10 mouse cellular contexts compared by ENCODE assay signal in the genomic region with DNA sequence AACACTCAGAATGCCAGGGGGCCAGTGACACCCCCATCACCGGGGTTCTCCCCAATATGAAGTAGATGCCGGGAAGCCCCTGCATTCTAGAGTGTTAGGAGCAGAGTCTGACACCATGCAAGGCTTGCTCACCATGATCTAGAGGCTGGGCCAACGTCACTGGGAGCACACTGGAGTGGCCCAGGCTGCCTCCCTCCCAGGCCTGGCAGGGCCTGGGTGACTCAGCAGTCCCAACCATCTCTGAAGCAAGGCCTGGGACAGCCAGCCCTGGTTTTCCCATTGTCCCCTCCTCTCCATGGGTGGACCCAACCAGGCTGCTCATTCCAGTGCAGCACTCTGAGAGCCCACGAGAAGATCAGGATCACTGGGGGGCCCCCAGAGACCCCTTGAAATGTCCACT. TPM values are rescaled to one million over a fixed set of nuclear protein-coding genes. Genes with fewer than 3 reads are reported as not detected.
DNase-seq lines count a peak whose midpoint lies in the region; ATAC-seq lines count a peak whose summit lies in the region.
"Had no signal": no experiment of that assay in that cellular context is flagged by ENCODE, and none has a peak within 500 bp of the region (broad histone marks: within the 10 kb centered on the region; RNA-seq: fewer than 3 reads in every experiment).

No protein-coding gene starts in this region.

- no peaks in the 10 kb centered on the region for H3K9me3 ChIP-seq in forebrain, embryonic 16.5 days (ENCODE audit: control insufficient read depth, low read length)
- no peaks in the 10 kb centered on the region for H3K9me3 ChIP-seq in midbrain, embryonic 15.5 days
- H3K9me3 ChIP-seq: heart, embryonic 13.5 days had no signal

- 26% methylated on average over 4 of the region's 4 CpGs for WGBS in forebrain, embryonic 16.5 days
- WGBS in midbrain, embryonic 15.5 days = 28% methylated on average over 4 of the region's 4 CpGs

- no peaks in the 10 kb centered on the region for H3K27me3 ChIP-seq in forebrain, embryonic 16.5 days (replicated peaks; ENCODE audit: control insufficient read depth, insufficient read depth, low read length)
- no peaks in the 10 kb centered on the region; the same call in 1 of the 2 replicates for H3K27me3 ChIP-seq in midbrain, embryonic 15.5 days (replicated peaks)

- peak overlapping the region; percentile 43; the same call in 1 of the 2 replicates for H3K9ac ChIP-seq in forebrain, embryonic 16.5 days (replicated peaks; ENCODE audit: low read depth, low read length)
- no peak overlapping the region for H3K9ac ChIP-seq in midbrain, embryonic 15.5 days
- H3K9ac ChIP-seq: heart, embryonic 13.5 days had no signal

- no peak; the same call in 1 of the 2 replicates for ATAC-seq in cerebellum, adult (ENCODE audit: insufficient number of reproducible peaks, low FRiP score, low TSS enrichment)
- ATAC-seq in forebrain, embryonic 16.5 days = 0 out of 2 replicates have a peak, but pooled peaks have one; percentile 18
- 0 out of 2 replicates have a peak, but pooled peaks have one; percentile 37 for ATAC-seq in midbrain, embryonic 15.5 days (replicated peaks)

- H3K4me2 ChIP-seq in forebrain, embryonic 16.5 days (ENCODE audit: low read length) = no peak overlapping the region
- H3K4me2 ChIP-seq in midbrain, embryonic 15.5 days = peak overlapping the region; percentile 31; the same call in 1 of the 2 replicates

- H3K4me3 ChIP-seq in forebrain, embryonic 16.5 days (replicated peaks; ENCODE audit: low read length) = no peak overlapping the region
- no peak overlapping the region for H3K4me3 ChIP-seq in midbrain, embryonic 15.5 days
- H3K4me3 ChIP-seq: heart, embryonic 13.5 days had no signal

- no peaks in the 10 kb centered on the region for H3K36me3 ChIP-seq in forebrain, embryonic 16.5 days (ENCODE audit: control insufficient read depth, insufficient read depth)
- no peaks in the 10 kb centered on the region for H3K36me3 ChIP-seq in midbrain, embryonic 15.5 days (replicated peaks)
- H3K36me3 ChIP-seq: heart, embryonic 13.5 days had no signal

- peak; percentile 74 for DNase-seq in cerebellum, adult 9-11 months
- peak; percentile 76 for DNase-seq in brain, adult 2 months (ENCODE audit: low read depth, low spot score)
- no peak for DNase-seq in spleen, adult 12 weeks (ENCODE audit: low spot score)
- DNase-seq in spleen, adult 18-20 months = no peak
- no peak for DNase-seq in B cell, adult 2 months
- DNase-seq: kidney, postnatal 10 days had no signal

- H3K27ac ChIP-seq in forebrain, embryonic 16.5 days (ENCODE audit: low read length) = peak overlapping the region; percentile 85
- peak overlapping the region; percentile 79 for H3K27ac ChIP-seq in midbrain, embryonic 15.5 days
- H3K27ac ChIP-seq: heart, embryonic 13.5 days had no signal

- H3K4me1 ChIP-seq in forebrain, embryonic 16.5 days (replicated peaks; ENCODE audit: control insufficient read depth, insufficient read depth, low read length) = peaks cover 36% of the 10 kb centered on the region
- H3K4me1 ChIP-seq in midbrain, embryonic 15.5 days = peaks cover 49% of the 10 kb centered on the region

RNA-seq across cellular contexts. Expression of a gene that starts 20.4 kb away (rescaled TPM):
- polyA plus RNA-seq in forebrain, embryonic 16.5 days (2015; fragmentation: Nextera tagmentation; extraction: Ambion mirVana) = 3.0 and 4.0 TPM in 2 replicates
- polyA plus RNA-seq in midbrain, embryonic 15.5 days (2015; fragmentation: Nextera tagmentation; extraction: Ambion mirVana) = 10.7 and 10.9 TPM in 2 replicates

RNA-seq across cellular contexts. Expression of a gene that starts 55.5 kb away (rescaled TPM):
- 107 and 113 TPM in 2 replicates for polyA plus RNA-seq in forebrain, embryonic 16.5 days (2015; fragmentation: Nextera tagmentation; extraction: Ambion mirVana)
- 138 and 141 TPM in 2 replicates for polyA plus RNA-seq in midbrain, embryonic 15.5 days (2015; fragmentation: Nextera tagmentation; extraction: Ambion mirVana)

Comparison
In these comparisons a context has a peak if more than half of its experiments do, and no peak if none do; other contexts are left out.
1. DNase-seq: peak in cerebellum, adult 9-11 months (single experiment) and brain, adult 2 months (single experiment); none in spleen, adult 12 weeks (single experiment), spleen, adult 18-20 months (0 of 2) and B cell, adult 2 months (0 of 2).